Mouse (Mus musculus) cerebellum, adult 2 months (tissue): ENCODE results near the gene Dnase2b. TPM values are rescaled to one million over a fixed set of nuclear protein-coding genes. Genes with fewer than 3 reads are reported as not detected.
A peak's percentile ranks its signal among the peaks of the same experiment; 100 is the strongest.

ENCODE experiments used
- DNase-seq, 2 experiments: peaks; one replicate each; pipeline ENCODE4 v3.0.0; 2021
- H3K27ac ChIP-seq: fragments of 200-500 bp; 2 replicates; pipeline ENCODE4 v1.5.1; 2012; ENCODE audit warnings: low read length, control low read depth, inconsistent platforms; ENCODE audit not compliant: insufficient read depth
- H3K27me3 ChIP-seq: fragments of 200-500 bp; 2 replicates; pipeline ENCODE4 v1.6.1; 2012; ENCODE audit warnings: inconsistent platforms, mild to moderate bottlenecking, low read length, moderate library complexity; ENCODE audit not compliant: control insufficient read depth, insufficient read depth
- H3K4me1 ChIP-seq: fragments of 200-500 bp; 2 replicates; pipeline ENCODE4 v1.6.1; 2011; ENCODE audit warnings: low read length; ENCODE audit not compliant: control insufficient read depth, insufficient read depth
- H3K4me3 ChIP-seq: fragments of 200-500 bp; replicated peaks from 2 replicates; pipeline ENCODE3; 2011; ENCODE audit warnings: mild to moderate bottlenecking, low read depth, low read length, control low read depth; ENCODE audit not compliant: insufficient read depth
- CTCF ChIP-seq: fragments of 200-500 bp; IDR thresholded peaks from 2 replicates; pipeline ENCODE4 v1.5.1; 2011; ENCODE audit warnings: low read depth, mild to moderate bottlenecking, control low read depth, low read length, moderate library complexity, borderline replicate concordance; ENCODE audit not compliant: insufficient read depth
- POLR2A ChIP-seq: fragments of 200-500 bp; IDR thresholded peaks from 2 replicates; pipeline ENCODE4 v1.6.1; 2011; ENCODE audit warnings: low read length, control low read depth, borderline replicate concordance; ENCODE audit not compliant: insufficient read depth
- WGBS: fragments of 180-500 bp; shearing (Covaris S2); methylation state at CpG from one replicate; pipeline ENCODE4 v1.1.7; 2018; 5-methylcytosine and 5-hydroxymethylcytosine counted together
- polyA plus RNA-seq: library from polyadenylated mRNA; depleted of rRNA; stranded (reverse); fragments of >200 nt; gene quantifications from 2 replicates; pipeline ENCODE4 v1.2.3, GENCODE M21; 2012

Gene Dnase2b
- polyA plus RNA-seq, 1 experiment = not detected

DNA sequence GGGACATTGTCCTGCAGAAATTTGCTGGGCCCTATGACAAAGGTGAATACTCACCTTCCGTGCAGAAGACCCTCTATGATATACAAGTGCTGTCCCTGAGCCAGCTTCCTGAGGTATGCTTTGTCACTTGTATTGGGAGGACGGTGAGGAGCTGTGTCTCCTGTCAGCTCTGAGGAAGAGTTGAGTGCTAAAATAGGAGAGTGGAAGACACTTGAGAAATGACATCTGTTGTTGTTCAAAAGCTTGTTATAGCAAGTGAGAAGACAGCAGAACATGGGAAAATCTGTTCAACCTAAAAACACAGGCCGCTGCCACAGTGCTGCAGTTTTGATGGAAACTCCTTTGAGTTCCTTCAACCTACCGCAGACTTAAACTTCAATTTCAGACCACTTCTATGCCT lies 10.4 kb upstream of the Dnase2b start:
- Histone ChIP-seq H3K27ac (no peak overlapping the region), H3K4me3 (no peak overlapping the region), H3K27me3 (no peaks in the 10 kb centered on the region), H3K4me1 (peaks cover 2% of the 10 kb centered on the region)
- TF ChIP-seq POLR2A (no peak), CTCF (no peak)
- 87% methylated on average over 4 of the region's 4 CpGs for WGBS
- no peak for DNase-seq

DNA sequence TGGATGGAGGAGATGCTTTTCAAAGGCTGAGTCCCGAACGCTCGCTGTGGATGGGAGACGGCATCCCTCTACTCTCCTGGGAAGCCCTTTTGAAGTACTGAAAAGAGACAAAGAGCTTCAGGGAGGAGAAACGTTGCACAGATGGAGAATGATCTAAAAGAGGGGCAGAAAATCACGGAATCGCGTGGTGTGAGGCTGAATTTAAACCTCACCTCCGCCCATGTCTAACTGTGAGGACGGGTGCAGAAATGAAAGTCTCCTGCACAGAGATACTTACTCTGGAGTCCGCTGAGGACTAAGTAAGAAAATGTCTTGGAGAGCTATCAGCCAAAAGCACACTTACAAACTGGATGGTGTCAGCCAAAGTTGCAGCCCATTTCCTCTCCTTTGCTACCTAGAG lies 6.6 kb upstream of the Dnase2b start:
- TF ChIP-seq CTCF = no peak
- WGBS = 95% methylated on average over 11 of the region's 11 CpGs
- no peak for DNase-seq
- Histone ChIP-seq H3K27me3 (no peaks in the 10 kb centered on the region), H3K4me1 (peaks cover 5% of the 10 kb centered on the region), H3K4me3 (no peak overlapping the region), H3K27ac (no peak overlapping the region)

DNA sequence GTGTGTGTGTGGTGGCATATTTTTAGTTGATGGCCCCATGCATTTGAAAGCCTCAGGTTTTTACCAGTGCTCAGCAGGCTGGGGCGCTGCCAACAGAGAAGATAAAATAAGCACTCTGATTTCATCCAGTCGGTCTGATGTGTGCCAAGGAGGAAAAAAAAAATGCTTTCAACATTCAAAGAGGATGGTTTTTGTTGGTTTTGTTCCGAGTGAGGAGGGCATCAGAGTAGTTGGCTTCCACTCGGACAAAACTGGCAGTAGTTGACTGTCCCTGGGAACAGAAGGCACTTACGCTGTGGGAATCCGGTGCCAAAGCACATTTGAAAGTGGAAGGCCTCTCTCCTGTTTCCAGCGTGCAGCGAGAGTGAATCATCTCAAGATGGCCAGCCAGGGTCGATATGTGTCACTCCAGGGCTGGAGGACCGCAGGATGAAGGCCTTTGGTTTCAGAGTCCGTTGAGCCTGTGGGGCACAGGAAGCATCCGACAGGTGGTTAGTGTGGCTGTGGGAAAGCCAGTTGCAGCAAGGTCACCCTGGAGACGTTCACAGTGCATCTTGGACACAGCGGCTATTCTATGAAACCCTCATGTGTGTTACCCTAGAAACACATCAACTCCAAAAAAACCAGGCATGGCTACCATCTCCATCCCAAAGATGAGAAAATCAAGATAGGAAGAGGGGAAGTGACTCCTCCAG lies 5.3 kb upstream of the Dnase2b start:
- DNase-seq = peak; percentile 83 to 94
- no peak for TF ChIP-seq CTCF
- no peak for TF ChIP-seq POLR2A
- Histone ChIP-seq H3K4me1 (peaks cover 5% of the 10 kb centered on the region), H3K27ac (peak overlapping the region; percentile 59), H3K4me3 (no peak overlapping the region), H3K27me3 (no peaks in the 10 kb centered on the region)
- 9% methylated on average over 14 of the region's 14 CpGs for WGBS

GRCm38 (mm10) chr3:146620101-146620500 lies 4.7 kb upstream of the Dnase2b start:
- no peak for DNase-seq
- TF ChIP-seq POLR2A = no peak
- no peak for TF ChIP-seq CTCF
- Histone ChIP-seq H3K4me1 (peaks cover 5% of the 10 kb centered on the region), H3K27ac (peak overlapping the region; percentile 59), H3K27me3 (no peaks in the 10 kb centered on the region), H3K4me3 (no peak overlapping the region)
- 31% methylated on average over 10 of the region's 10 CpGs for WGBS

- DNase-seq = no peak
- Histone ChIP-seq H3K4me3 (no peak overlapping the region), H3K4me1 (peaks cover 5% of the 10 kb centered on the region), H3K27me3 (no peaks in the 10 kb centered on the region), H3K27ac (no peak overlapping the region)
- TF ChIP-seq POLR2A = no peak
- TF ChIP-seq CTCF = no peak
- WGBS = 95% methylated on average over 4 of the region's 4 CpGs
These were observed 3.0 kb upstream of the Dnase2b start for GRCm38 (mm10) chr3:146618357-146618756.

DNA sequence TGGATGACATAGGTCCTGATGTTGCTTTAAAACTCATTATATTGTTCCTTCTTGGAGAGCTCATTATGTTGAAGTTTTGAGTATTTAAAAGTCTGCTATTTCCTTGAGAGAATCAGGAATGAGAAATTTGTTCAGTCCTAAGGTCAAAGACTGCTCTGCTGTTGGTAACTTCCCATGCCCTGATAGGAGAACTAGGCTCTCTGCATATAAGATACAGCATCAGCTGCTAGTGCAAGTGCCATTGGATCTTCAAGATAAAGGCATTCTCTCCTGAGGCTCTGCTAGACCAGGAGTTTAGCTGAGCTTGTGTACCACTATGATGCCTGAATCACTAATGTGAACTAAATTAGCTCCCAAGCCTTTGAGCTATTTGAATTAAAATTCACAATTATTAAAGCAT lies 2.5 kb upstream of the Dnase2b start:
- Histone ChIP-seq H3K4me3 (no peak overlapping the region), H3K27me3 (no peaks in the 10 kb centered on the region), H3K4me1 (peaks cover 5% of the 10 kb centered on the region), H3K27ac (no peak overlapping the region)
- DNase-seq = no peak
- no peak for TF ChIP-seq CTCF
- TF ChIP-seq POLR2A = no peak

GRCm38 (mm10) chr3:146616533-146617283 lies 1.3 kb upstream of the Dnase2b start:
- Histone ChIP-seq H3K27ac (no peak overlapping the region), H3K4me3 (no peak overlapping the region), H3K4me1 (peaks cover 5% of the 10 kb centered on the region), H3K27me3 (no peaks in the 10 kb centered on the region)
- WGBS = 90% methylated on average over 5 of the region's 5 CpGs
- no peak for DNase-seq
- TF ChIP-seq CTCF (no peak), POLR2A (no peak)

DNA sequence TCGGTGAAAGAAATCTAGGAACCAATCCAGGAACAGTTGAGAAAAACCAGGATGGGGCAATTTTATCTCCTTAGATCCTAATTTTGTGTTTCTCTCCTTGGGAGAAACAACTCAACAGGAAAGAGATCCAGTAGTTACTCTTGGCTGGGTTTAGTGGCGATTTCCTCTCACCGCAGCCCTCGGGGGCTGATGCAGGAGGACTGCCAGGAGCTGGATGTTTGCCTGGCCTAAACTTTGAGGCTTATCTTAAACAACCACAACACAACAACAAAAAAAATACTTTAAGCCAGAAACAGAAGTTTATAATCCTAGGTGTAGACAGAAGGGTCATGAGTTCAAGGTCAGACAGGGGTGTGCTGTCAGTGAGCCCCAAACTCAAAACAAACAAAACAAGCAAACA lies 3.6 kb downstream of the Dnase2b start:
- TF ChIP-seq CTCF (no peak), POLR2A (no peak)
- Histone ChIP-seq H3K4me1 (no peaks in the 10 kb centered on the region), H3K27ac (no peak overlapping the region), H3K27me3 (no peaks in the 10 kb centered on the region), H3K4me3 (no peak overlapping the region)
- no peak for DNase-seq
- 47% methylated on average over 4 of the region's 4 CpGs for WGBS
